Mouse (Mus musculus) hindbrain, embryonic 11.5 days (tissue): Measurements from ENCODE around the gene Ppp3cb. TPM values are rescaled to one million over a fixed set of nuclear protein-coding genes. Genes with fewer than 3 reads are reported as not detected.

Experiments used
- ATAC-seq: fragments of 200-750 bp; cut with Nextera tagmentation; 2 replicates; pipeline ENCODE4 v1.8.0; 2017; ENCODE audit warnings: mild to moderate bottlenecking, moderate TSS enrichment, moderate library complexity; ENCODE audit not compliant: low FRiP score
- DNase-seq: peaks from one replicate; pipeline ENCODE4 v3.0.0-alpha.2; 2015; ENCODE audit warnings: low spot score
- H3K27ac ChIP-seq: fragments of 300-500 bp; sonication (generic); 2 replicates; pipeline ENCODE4 v1.5.1; 2014; ENCODE audit warnings: mild to moderate bottlenecking, low read depth, low read length
- H3K27me3 ChIP-seq: fragments of 300-500 bp; sonication (generic); 2 replicates; pipeline ENCODE4 v1.6.1; 2014; ENCODE audit warnings: mild to moderate bottlenecking, low read length, moderate library complexity, mixed read lengths; ENCODE audit not compliant: control insufficient read depth, insufficient read depth
- H3K36me3 ChIP-seq: fragments of 300-500 bp; sonication (generic); 2 replicates; pipeline ENCODE4 v1.6.1; 2014; ENCODE audit warnings: mild to moderate bottlenecking, low read length, moderate library complexity, mixed read lengths; ENCODE audit not compliant: control insufficient read depth, insufficient read depth
- H3K4me1 ChIP-seq: fragments of 300-500 bp; sonication (generic); replicated peaks from 2 replicates; pipeline ENCODE4 v1.6.1; 2014; ENCODE audit warnings: low read length, mixed read lengths; ENCODE audit not compliant: control insufficient read depth, insufficient read depth
- H3K4me2 ChIP-seq: fragments of 300-500 bp; sonication (generic); replicated peaks from 2 replicates; pipeline ENCODE4 v1.6.1; 2014; ENCODE audit warnings: mild to moderate bottlenecking, low read depth, low read length
- H3K4me3 ChIP-seq: fragments of 300-500 bp; sonication (generic); 2 replicates; pipeline ENCODE4 v1.5.1; 2014; ENCODE audit warnings: low read depth, low read length
- H3K9ac ChIP-seq: fragments of 300-500 bp; sonication (generic); 2 replicates; pipeline ENCODE4 v1.6.1; 2014; ENCODE audit warnings: low read depth, low read length
- H3K9me3 ChIP-seq: fragments of 300-500 bp; sonication (generic); 2 replicates; pipeline ENCODE4 v1.6.1; 2016; ENCODE audit warnings: low read length; ENCODE audit not compliant: control insufficient read depth
- WGBS: fragments of 180-500 bp; shearing (Covaris S2); extraction: QIAGEN DNeasy Blood & Tissue Kit; methylation state at CpG from one replicate; pipeline ENCODE4 v1.1.7; 2014; 5-methylcytosine and 5-hydroxymethylcytosine counted together
- polyA plus RNA-seq: library from polyadenylated mRNA; unstranded; fragments of >200 nt; fragmentation: Nextera tagmentation; extraction: Ambion mirVana; gene quantifications from 2 replicates; pipeline ENCODE4 v1.2.1, GENCODE M21; 2014

The Ppp3cb gene
- polyA plus RNA-seq, 1 experiment from 2014 or later = 67.2 TPM

DNA sequence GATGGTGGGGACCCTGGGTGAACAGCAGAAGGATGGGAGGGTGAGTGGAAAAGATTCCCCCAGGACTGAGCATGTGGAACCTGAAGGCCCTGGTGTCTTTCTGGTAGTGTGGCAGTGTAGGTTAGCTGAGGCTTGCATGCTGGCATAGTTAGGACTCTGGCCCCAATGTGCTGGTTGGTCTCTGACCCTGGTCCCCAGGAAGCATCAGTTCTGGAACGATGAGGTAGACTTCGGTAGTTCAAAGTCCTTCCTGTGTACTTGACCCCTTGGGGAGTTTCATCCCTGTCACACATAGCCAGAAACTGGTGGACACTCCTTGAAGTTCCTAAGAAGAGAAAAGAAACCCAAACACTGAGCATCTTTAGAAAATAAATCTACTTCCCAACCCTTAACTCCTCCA is 3.8 kb upstream of the Ppp3cb start:
- Histone ChIP-seq H3K27me3 (no peaks in the 10 kb centered on the region), H3K4me1 (no peaks in the 10 kb centered on the region), H3K4me2 (no peak overlapping the region), H3K36me3 (0 out of 2 replicates have a peak, but pooled peaks cover 4% of the 10 kb centered on the region), H3K9me3 (no peaks in the 10 kb centered on the region), H3K27ac (no peak overlapping the region), H3K4me3 (no peak overlapping the region), H3K9ac (no peak overlapping the region)
- DNase-seq (no peak), ATAC-seq (no peak)
- WGBS = 89% methylated on average over 2 of the region's 2 CpGs

DNA sequence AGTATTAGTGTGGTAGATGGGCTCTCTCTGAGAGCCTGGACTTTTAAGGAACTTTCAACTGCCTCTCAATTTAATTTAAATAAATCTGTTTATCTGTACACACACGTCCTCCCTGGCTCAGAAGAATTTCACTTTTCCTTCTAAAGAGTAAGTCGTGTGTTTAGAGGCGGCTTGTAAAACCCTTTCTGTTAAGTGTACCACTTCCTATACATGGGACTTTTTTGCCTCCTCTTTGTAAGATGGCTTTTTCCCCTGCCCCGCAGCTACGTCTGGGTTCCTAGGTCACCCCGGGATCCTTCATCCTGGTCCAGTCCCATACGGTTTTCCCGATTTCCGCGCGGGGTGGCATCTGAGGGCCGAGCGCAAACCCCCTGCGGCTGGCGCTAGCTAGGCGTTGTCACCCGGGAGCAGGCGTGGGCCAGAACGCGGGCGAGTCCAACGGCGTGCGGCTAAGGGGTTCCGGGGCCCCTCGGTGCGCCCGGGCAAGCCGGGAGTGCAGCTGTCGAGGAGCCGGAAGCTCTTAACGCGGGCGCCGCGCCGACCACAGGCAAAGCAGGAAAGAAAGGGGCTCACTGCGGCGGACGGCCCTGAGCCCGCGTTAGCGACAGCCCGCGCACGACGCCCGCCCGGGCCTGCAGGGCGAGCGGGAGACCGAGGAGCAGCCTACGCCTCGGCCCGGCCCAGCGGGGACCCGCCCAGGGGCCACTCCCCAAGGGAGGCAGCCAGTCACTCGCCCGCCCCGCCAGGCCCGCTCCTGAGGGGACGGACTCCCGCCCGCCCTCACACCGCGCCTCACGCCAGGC is 643 bp downstream of the Ppp3cb start:
- under 1% methylated on average over 48 of the region's 67 CpGs for WGBS
- Histone ChIP-seq H3K9ac (peak overlapping the region; percentile 96), H3K36me3 (0 out of 2 replicates have a peak, but pooled peaks cover 4% of the 10 kb centered on the region), H3K9me3 (no peaks in the 10 kb centered on the region), H3K27me3 (no peaks in the 10 kb centered on the region), H3K4me1 (no peaks in the 10 kb centered on the region), H3K27ac (peak overlapping the region; percentile 98), H3K4me3 (peak overlapping the region; percentile 95), H3K4me2 (peak overlapping the region; percentile 31)
- DNase-seq = peak; percentile 81
- ATAC-seq = peak; percentile 96

DNA sequence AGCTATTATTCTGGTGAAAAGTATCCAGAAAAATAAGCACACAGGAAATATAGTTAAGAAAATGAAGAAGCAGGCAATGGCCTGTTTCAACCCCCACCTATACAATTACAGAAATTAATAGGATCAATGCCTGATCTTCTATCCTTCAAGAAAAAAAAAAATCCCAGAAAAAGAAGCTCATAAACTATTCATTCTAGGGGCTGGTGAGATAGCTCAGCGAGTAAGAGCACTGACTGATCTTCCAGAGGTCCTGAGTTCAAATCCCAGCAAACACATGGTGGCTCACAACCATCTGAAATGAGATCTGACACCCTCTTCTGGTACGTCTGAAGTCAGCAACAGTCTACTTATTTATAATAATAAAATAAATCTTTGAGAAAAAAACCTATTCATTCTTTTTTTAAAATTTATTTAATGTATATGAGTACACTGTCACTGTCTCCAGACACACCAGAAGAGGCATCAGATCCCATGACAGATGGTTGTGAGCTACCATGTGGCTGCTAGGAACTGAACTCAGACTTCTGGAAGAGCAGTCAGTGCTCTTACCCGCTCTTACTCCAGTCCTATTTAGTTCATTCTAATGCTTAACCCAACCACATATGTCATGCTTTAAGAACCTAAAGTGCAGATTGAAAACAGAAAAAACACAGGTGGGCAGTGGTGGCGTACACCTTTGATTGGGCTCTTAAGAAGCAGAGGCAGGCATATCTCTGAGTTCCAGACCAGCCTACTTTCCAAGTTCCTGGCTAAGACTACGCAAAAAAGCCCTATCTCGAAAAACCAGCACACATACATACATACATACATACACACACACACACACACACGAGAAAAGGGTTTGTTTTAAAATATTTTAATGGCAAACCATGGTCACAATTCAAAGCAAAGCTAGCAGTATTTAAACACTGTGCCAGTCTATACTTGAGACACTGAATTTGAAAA is 1.6 kb downstream of the Ppp3cb start:
- peak; percentile 9 for DNase-seq
- Histone ChIP-seq H3K9me3 (no peaks in the 10 kb centered on the region), H3K4me1 (no peaks in the 10 kb centered on the region), H3K9ac (no peak overlapping the region), H3K27me3 (no peaks in the 10 kb centered on the region), H3K4me3 (peak overlapping the region; percentile 95), H3K27ac (no peak overlapping the region), H3K4me2 (peak overlapping the region; percentile 37), H3K36me3 (0 out of 2 replicates have a peak, but pooled peaks cover 3% of the 10 kb centered on the region)
- 81% methylated on average over 7 of the region's 7 CpGs for WGBS
- ATAC-seq = no peak

DNA sequence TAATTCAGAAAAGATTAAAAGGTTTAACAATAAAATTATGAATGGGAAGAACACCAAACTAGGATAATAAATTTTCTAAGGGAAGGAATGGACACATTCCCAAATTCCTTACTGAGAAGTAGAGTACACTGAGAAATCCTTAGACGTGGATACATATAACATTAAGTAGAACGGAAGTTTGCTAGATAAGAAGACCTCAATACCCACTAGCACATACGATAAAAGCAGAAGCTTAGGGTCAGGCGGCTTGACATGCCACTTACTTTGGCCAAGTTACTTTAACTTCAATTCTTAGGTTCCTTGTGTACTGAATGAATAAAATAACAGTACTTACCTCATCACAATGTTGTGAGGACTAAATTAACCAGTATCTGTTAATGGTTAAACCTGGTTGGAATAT is 16.7 kb downstream of the Ppp3cb start:
- Histone ChIP-seq H3K4me3 (no peak overlapping the region), H3K4me1 (no peaks in the 10 kb centered on the region), H3K27ac (no peak overlapping the region), H3K9me3 (no peaks in the 10 kb centered on the region), H3K36me3 (no peaks in the 10 kb centered on the region), H3K27me3 (no peaks in the 10 kb centered on the region), H3K9ac (no peak overlapping the region), H3K4me2 (no peak overlapping the region)
- no peak for DNase-seq
- ATAC-seq = no peak
- WGBS = 94% methylated on average over 4 of the region's 4 CpGs

- DNase-seq (no peak), ATAC-seq (no peak)
- no peaks in the 10 kb centered on the region for H3K9me3 ChIP-seq
- no peak overlapping the region for H3K9ac ChIP-seq
- 0 out of 2 replicates have a peak, but pooled peaks cover 3% of the 10 kb centered on the region for H3K36me3 ChIP-seq
- H3K4me2 ChIP-seq = no peak overlapping the region
- H3K27me3 ChIP-seq = no peaks in the 10 kb centered on the region
- no peak overlapping the region for H3K4me3 ChIP-seq
- no peak overlapping the region for H3K27ac ChIP-seq
- 94% methylated on average over 2 of the region's 2 CpGs for WGBS
- H3K4me1 ChIP-seq = no peaks in the 10 kb centered on the region
These were observed 26.2 kb downstream of the Ppp3cb start for GRCm38 (mm10) chr14:20520179-20520578.

DNA sequence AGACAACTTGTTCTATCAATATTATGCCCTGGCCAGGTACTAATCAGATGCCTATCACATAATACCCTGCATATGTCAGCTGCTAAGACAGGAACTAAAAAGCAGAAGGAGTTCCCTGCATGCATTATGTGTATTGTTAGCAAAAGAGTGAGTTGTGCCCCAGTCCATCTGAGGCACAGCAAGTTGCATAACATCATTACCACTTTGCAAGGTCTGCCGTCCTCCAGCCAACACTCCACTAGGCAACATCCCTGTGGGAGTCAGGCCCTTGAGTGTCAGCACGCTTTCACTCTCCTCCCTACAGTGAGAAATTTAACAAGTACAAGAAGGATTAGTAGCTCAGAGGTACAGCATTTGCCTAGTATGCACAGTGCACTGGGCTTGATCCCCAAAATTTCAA is 37.9 kb downstream of the Ppp3cb start:
- Histone ChIP-seq H3K36me3 (no peaks in the 10 kb centered on the region), H3K27ac (no peak overlapping the region), H3K9ac (no peak overlapping the region), H3K4me1 (no peaks in the 10 kb centered on the region), H3K4me3 (no peak overlapping the region), H3K27me3 (no peaks in the 10 kb centered on the region), H3K4me2 (no peak overlapping the region), H3K9me3 (no peaks in the 10 kb centered on the region)
- DNase-seq = no peak
- WGBS = 89% methylated on average over 2 of the region's 2 CpGs
- no peak for ATAC-seq

- WGBS = 96% methylated on average over 10 of the region's 10 CpGs
- DNase-seq (no peak), ATAC-seq (no peak)
- H3K4me1 ChIP-seq = no peaks in the 10 kb centered on the region
- H3K4me3 ChIP-seq = no peak overlapping the region
- H3K27me3 ChIP-seq = no peaks in the 10 kb centered on the region
- no peak overlapping the region for H3K27ac ChIP-seq
- no peak overlapping the region for H3K9ac ChIP-seq
- H3K4me2 ChIP-seq = no peak overlapping the region
- H3K9me3 ChIP-seq = no peaks in the 10 kb centered on the region
- H3K36me3 ChIP-seq = no peaks in the 10 kb centered on the region
These were observed 43.4 kb downstream of the Ppp3cb start for GRCm38 (mm10) chr14:20502966-20503365.

- H3K9me3 ChIP-seq = no peaks in the 10 kb centered on the region
- H3K4me2 ChIP-seq = no peak overlapping the region
- no peak overlapping the region for H3K9ac ChIP-seq
- WGBS = 90% methylated on average over 3 of the region's 3 CpGs
- DNase-seq (no peak), ATAC-seq (no peak)
- H3K36me3 ChIP-seq = no peaks in the 10 kb centered on the region
- H3K27me3 ChIP-seq = no peaks in the 10 kb centered on the region
- no peak overlapping the region for H3K4me3 ChIP-seq
- no peak overlapping the region for H3K27ac ChIP-seq
- no peaks in the 10 kb centered on the region for H3K4me1 ChIP-seq
These were observed 46.4 kb downstream of the Ppp3cb start for GRCm38 (mm10) chr14:20499982-20500381.
